Mouse (Mus musculus): ENCODE measurements around the gene Parg.

Parg gene

DNA sequence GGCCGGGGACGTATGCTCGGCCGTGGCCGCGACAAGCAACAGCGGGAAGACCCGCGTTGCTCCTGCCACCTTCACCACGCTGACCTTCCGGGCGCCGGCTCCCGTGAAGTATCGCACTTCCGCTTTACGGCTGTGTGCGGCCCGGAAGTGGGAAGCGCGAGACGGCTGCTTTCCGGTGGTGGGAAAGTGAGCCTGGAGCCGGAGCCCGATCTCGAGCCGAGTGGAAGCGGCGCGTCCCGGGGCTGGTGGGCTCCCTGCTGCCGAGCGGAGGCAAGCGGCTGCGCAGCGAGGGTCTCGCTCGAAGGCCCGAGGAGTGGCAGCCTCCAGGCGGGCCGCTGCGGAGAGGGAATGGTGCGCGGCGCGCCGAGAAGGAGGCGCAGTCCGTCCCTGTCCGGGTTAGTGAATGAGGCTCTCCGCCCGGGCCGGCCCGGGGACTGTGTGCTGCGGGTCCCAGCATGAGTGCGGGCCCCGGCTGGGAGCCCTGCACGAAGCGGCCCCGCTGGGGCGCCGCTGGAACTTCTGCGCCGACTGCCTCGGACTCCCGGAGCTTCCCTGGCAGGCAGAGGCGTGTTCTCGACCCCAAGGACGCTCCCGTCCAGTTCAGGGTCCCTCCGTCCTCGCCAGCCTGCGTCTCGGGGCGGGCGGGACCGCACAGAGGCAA lies at the start of gene Parg, which contains the start of gene Timm23:
Parg (plus strand) TSS at position 159 of the 661 bp plus-strand sequence.
Timm23 (minus strand) TSS at position 108 of the 661 bp plus-strand sequence.
- in situ Hi-C loops (cut with MboI, MseI), result loop anchor here in 1 of 2 experiments (10.0 kb wide), 1 partner anchor 1243 kb away; the partner anchor contains the start of gene Mapk8

DNA sequence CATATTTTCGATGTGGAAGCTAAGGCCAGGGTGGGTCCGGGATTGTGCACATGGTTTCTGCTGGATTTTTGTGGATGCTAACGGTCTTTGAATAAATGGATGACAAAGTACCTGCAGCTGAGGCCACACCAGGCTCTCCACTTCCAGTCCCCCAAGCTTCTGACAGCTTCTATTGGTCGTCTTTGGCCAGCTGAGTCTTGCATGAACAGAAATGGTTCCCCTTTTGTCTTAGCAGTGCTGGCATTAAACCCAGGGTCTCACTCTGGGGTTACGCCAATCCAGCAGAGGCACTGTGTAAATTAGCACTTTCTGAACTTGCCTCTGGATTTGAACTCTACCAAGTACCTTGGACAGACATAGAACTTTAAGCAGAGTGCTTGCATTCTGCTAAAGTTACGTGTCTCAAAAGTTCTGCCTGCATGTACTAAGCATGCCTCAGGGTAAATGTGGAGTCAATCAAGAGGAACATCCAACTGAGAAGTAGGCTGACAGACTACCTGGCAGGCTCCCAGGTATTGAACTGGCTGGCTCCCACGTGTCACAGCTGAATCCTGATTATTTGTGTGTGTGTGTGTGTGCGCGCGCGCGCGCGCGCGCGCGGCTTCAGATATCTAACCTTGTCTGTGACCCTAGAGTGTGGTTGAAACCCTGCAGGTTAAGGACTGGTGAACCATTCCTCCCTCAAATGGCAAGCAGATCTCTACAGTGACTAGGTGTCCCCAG lies 49.3 kb upstream of the Parg start:
- in situ Hi-C loops (cut with MboI, MseI), result loop anchor here in 1 of 2 experiments (25.0 kb wide), 1 partner anchor 1140 kb away; the partner anchor contains the start of genes Glt8d1, Gnl3, Pbrm1 and Spcs1

DNA sequence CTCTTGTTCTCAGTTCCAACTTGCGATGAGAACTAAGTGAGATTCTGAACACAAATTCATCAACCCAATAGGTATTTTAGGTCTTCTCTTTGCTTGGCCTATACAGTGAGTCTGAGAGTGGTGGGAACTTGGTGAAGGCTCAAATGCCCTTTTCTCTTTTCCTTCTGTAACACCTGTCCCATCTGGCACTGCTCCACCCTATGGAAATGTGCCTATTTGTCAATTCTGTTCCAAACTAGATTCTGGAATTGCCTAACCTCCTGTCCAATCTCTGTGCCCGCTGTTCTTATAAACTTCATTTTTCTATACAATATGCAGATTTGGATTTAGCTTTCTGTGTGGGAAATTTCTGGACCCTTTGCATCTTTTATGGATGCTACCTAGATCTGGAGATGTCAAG lies 48.6 kb upstream of the Parg start:
- in situ Hi-C loops (cut with MboI, MseI), result loop anchor here in 1 of 2 experiments (25.0 kb wide), 1 partner anchor 1141 kb away; the partner anchor contains the start of genes Glt8d1, Gnl3, Pbrm1 and Spcs1

DNA sequence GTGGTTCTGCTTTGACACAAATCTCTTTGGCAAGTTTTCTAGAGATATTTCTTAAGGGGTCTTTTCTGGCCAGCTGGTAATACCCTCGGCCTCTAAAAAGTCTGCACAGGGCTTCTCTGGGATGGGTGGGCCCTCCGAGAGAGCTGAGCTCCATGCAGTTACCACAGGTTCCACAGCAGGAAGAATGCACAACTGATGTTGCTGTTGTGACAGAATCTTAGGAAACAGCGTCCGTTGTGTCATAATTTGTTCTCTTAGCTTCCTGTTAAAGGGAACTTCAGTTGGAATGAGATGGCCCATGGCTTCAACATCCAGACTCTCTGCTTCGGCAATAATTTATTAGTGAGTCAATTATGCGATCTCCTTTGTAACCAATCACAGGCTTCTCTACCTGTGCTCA lies 47.0 kb upstream of the Parg start:
- in situ Hi-C loops (cut with MboI, MseI), result loop anchor here in 1 of 2 experiments (25.0 kb wide), 1 partner anchor 1142 kb away; the partner anchor contains the start of genes Glt8d1, Gnl3, Pbrm1 and Spcs1

DNA sequence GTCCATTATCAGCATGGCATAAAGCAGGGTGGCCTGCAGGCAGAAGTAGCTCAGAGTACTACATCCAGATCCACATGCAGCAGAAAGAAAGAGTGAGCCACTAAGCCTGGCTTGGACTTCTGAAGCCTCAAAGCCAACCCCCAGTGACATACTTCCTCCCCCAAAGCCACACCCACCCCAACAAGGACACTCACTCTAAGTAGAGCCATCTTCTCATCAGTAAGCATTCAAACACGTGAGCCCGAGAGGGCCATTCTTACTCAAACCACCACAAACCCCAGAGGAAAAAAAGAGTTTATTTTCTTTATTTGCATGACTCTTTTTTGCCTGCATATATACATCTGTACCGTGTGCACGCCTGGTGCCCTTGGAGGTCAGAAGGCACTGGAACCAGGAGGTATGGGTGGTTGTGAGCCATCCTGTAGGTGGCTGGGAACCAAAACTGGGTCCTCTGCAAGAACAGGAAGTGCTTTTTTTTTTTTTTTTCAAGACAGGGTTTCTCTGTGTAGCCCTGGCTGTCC lies 42.5 kb upstream of the Parg start:
- in situ Hi-C loops (cut with MboI, MseI), result loop anchor here in 1 of 2 experiments (25.0 kb wide), 1 partner anchor 1147 kb away; the partner anchor contains the start of genes Glt8d1, Gnl3, Pbrm1 and Spcs1

DNA sequence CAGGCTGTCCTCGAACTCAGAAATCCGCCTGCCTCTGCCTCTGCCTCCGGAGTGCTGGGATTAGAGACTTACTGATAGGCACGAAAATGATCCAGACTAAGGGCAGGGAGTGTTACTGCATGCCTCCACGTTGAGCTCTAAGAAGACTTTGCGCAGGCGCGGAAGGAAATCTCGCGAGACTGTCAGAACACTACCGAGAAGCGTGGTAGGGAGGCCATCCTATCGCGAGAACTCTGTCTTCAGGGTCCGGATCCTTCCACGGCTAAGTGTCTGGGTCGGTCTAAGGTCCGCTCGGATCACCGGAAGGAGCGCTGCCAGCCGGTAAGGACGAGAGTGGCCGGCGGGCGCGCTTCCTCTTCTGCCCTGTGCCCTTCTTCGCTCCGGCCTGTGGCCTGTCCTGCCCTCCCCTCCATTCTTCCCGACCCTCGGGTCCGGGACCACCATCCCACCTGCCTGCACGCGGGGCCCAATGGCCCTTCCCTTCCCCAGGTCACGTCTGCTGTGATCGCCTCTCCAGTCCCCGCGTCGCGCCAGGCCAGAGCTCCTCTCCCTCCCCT lies 42.0 kb upstream of the Parg start, which contains the start of gene Ncoa4:
Ncoa4 (plus strand) TSS at position 176 of the 557 bp plus-strand sequence.
- in situ Hi-C loops (cut with MboI, MseI), result loop anchor here in 1 of 2 experiments (25.0 kb wide), 1 partner anchor 1147 kb away; the partner anchor contains the start of genes Glt8d1, Gnl3, Pbrm1 and Spcs1

DNA sequence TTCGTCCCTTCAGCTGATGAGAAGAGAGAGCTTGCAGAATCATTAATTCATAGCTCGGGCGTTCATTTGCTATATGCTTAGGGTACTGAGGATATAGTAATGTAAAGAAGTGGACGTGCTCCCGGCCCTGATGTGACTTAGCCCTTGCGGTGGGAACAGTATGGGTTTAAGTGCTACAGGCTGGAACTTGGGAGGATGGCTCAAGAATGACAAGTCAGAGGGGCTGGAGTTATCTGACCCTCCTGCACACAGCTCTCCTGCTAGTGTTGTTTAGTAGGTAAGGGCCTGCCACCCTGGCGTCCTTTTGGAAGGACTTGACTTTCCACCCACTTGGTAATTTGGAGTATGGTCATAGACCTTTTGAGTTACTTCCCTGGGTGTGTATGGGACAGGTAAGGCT lies 41.2 kb upstream of the Parg start:
- in situ Hi-C loops (cut with MboI, MseI), result loop anchor here in 1 of 2 experiments (25.0 kb wide), 1 partner anchor 1148 kb away; the partner anchor contains the start of genes Glt8d1, Gnl3, Pbrm1 and Spcs1

DNA sequence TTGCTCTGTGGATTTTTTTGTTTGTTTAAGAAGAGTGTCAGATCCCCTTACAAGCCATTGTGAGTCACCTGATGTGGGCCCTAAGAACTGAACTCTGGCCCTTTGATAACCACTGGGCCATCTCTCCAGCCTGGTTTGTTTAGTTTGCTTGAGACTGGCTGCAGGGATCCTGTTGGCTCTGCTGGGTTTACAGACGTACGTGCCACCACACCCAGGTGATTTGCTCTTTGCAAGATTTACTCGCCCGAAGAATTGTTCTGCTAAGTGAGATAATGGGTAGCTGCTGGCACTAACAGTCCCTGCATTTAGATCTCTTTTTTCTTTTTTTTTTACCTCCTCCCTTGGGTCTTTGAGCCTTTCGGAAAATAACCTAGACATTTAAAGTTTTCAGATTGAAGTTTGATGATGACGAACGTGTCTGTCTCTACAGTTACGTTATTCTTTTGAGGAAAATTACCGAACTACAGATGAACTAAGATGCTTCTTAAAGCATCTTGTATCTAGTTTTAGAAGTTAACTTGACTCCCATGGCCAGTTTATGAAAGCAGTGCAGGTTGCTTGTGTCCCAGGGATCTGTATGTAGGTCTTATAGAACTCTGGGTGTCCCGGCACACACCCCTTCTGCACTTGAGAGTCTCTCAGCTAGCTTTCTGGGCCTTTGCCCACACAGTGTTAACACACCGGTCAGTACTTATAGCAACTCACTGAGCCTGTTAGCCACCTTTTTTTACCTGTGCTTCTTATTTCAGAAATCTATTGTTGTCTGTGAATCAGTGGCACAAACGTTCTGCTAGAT lies 40.5 kb upstream of the Parg start:
- in situ Hi-C loops (cut with MboI, MseI), result loop anchor here in 1 of 2 experiments (25.0 kb wide), 1 partner anchor 1149 kb away; the partner anchor contains the start of genes Glt8d1, Gnl3, Pbrm1 and Spcs1

DNA sequence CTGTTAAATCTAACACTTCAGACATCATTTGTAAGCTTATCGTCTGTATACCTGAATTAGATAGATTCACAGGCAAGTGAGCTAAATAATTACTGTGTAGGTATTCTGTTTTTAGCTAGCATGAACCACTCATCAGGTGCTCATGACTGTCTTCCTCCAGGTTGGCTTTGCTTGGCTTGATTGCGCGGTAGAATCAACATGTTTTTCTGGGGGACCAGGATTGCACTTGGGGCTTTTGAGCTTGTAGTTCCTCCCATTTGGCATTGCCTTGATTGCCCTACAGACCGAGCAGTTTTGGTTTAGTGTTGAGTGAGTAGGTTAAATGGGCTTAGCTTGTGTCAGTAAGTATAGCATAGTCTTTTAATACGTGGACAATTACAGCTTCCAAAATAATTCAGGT lies 39.5 kb upstream of the Parg start:
- in situ Hi-C loops (cut with MboI, MseI), result loop anchor here in 1 of 2 experiments (25.0 kb wide), 1 partner anchor 1150 kb away; the partner anchor contains the start of genes Glt8d1, Gnl3, Pbrm1 and Spcs1

DNA sequence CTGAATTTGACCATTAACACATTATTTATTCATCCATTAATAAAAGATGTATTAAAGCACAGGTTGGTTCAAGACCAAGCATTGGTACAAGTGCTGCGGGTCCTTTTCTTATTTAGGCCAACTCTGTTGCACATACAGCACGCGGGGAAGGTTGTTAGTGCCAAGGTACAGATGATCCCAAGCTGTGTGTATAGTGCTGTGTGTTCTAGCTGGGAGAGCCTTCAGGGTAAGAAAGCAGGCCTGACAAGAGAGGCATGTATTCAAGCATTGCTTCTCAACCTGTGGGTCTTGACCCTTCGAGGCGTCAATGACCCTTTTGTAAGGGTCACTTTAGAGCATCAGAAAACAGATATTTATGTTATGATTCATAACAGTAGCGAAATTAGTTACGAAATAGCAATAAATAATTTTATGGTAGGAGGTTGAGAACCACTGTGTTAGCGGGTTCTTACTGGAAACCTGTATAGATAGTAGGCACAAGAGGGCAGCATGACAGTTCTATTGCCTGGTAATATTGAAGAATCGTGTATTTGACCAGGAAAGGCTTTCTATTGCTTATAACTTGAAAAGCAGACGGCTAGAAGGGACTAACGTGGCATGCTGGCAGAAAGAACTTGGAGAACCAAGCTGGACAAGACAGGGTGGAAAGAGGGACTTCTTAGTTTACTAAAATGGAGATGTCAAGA lies 38.4 kb upstream of the Parg start:
- in situ Hi-C loops (cut with MboI, MseI), result loop anchor here in 1 of 2 experiments (25.0 kb wide), 1 partner anchor 1151 kb away; the partner anchor contains the start of genes Glt8d1, Gnl3, Pbrm1 and Spcs1

DNA sequence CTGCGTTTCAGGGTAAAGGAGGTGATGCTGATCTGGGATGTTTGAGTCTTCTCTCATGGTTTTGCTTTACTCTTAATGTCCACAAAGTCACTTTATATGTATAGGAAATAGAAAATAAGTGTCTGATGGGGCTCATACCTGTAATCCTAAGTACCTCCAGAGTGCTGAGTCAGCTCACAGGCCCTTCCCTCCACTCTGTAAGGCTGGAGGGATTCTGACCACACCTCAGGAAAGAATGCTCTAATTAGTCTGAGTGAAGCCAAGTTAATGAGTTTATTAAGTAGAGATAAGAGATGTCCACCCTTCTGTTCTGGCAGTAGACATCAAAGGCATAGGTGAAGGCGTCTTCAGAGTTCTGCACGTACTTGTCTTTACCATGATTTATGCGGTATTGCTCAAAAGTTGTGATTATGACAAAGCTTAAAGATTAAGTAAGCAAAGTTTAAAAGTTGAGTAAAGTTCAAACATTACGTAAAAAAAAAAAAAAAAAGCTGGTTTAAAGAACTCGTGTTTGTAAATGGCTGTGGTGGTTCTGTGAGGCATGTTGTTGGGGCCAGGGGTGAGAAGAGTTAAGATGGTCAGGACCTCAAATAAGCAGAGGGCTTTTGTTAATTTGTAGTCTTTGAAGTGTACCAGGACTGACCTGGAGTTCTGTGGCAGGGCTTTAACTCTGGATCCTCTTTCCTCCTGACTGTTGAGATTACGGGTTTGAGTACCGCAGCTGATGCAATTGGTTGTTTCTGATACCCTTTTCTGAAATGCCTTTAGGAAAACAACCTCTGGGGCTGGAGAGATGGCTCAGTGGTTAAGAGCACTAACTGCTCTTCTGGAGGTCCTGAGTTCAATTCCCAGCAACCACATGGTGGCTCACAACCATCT lies 37.3 kb upstream of the Parg start:
- in situ Hi-C loops (cut with MboI, MseI), result loop anchor here in 1 of 2 experiments (25.0 kb wide), 1 partner anchor 1152 kb away; the partner anchor contains the start of genes Glt8d1, Gnl3, Pbrm1 and Spcs1

DNA sequence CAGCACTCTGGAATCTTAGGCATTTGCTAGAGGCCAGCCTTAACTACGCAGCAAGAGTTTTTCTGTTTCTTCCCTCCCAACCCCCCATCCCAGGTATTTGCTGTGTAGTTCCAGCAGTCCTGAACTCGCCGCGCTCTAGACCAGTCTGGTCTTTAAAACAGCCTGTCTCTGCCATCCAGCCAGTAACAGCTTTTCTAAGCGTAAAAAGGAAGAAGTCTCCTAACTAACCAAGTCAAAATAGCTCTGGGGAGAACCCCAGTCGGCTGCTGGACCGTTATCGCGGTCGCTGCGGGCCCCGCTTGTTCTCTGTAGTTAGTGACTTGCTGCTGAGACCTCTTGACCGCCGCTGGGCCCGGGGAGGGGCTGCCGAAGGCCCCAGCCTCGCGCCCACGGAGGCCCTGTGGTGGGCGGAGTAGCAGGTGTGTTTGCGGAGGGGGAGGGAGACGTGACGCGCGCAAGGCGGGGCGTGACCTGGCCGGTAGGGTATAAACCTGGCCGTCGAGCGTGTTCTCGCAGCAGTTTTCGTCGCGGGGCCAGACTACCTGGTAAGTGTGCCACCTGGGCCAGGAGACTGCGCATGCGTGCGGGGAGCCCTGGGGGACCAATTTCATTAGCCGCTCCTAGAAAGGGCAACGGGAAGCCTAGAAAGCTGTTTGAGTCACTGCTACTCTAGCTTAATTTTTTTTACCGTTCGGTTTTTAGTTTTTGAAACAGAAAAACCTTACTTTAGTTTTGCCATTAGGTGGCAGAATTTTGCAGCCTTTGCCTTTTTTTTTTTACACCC lies 36.3 kb upstream of the Parg start:
- in situ Hi-C loops (cut with MboI, MseI), result loop anchor here in 1 of 2 experiments (25.0 kb wide), 1 partner anchor 1153 kb away; the partner anchor contains the start of genes Glt8d1, Gnl3, Pbrm1 and Spcs1

DNA sequence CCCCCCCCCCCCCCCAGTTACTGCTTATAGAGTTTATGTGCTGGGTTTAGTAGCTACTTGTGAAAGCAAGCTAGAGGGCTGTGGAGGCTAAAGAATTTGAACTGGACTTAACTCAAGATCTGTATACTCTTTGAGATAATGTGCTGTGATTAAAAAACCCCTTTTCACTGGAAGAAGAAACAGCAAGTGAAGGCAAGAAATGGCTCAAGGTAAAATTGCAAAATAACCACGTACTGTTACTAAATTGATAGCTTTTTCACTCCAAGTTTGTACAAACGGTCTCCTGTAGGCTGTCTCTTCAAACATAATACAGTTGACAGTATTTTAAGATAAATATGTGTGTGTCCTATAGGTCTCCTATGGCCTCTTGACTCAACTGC lies 35.7 kb upstream of the Parg start:
- in situ Hi-C loops (cut with MboI, MseI), result loop anchor here in 1 of 2 experiments (25.0 kb wide), 1 partner anchor 1154 kb away; the partner anchor contains the start of genes Glt8d1, Gnl3, Pbrm1 and Spcs1

DNA sequence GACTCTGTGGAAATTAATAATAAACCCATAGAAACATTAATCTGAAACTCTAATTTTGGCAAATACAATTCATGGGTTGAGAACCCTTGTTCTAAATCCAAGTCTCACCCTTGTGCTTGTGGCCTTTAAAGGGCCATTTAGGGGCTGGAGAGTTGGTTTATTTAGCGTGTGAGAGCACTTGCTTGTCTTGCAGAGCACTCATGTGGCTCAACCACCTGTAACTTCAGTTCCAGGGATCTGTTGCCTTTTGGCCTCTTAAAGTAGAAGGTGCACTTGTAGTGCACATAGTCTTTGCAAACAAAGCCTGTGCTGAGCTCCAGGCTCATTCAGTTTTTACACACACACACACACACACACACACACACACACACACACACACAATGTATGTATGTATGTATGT lies 34.9 kb upstream of the Parg start:
- in situ Hi-C loops (cut with MboI, MseI), result loop anchor here in 1 of 2 experiments (25.0 kb wide), 1 partner anchor 1155 kb away; the partner anchor contains the start of genes Glt8d1, Gnl3, Pbrm1 and Spcs1

DNA sequence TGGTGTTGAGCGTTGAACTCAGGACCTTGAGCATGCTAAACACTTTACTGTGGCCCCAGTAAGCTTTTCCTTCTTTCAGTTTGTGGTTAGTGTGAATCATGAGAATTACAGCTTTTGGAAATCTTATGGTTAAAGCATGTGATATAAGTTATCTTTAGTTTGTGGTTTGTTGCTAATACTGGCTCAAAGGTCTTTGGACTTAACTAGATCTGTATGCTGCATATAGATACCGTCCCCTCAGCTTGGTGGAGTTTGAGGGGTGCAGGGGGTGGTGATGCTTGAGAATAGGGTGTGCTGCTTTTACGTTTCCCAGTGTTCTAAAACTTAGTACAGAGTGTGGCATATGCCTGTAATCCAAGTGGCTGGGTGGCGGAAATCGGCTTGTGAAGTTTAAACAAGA lies 34.4 kb upstream of the Parg start:
- in situ Hi-C loops (cut with MboI, MseI), result loop anchor here in 1 of 2 experiments (25.0 kb wide), 1 partner anchor 1155 kb away; the partner anchor contains the start of genes Glt8d1, Gnl3, Pbrm1 and Spcs1

DNA sequence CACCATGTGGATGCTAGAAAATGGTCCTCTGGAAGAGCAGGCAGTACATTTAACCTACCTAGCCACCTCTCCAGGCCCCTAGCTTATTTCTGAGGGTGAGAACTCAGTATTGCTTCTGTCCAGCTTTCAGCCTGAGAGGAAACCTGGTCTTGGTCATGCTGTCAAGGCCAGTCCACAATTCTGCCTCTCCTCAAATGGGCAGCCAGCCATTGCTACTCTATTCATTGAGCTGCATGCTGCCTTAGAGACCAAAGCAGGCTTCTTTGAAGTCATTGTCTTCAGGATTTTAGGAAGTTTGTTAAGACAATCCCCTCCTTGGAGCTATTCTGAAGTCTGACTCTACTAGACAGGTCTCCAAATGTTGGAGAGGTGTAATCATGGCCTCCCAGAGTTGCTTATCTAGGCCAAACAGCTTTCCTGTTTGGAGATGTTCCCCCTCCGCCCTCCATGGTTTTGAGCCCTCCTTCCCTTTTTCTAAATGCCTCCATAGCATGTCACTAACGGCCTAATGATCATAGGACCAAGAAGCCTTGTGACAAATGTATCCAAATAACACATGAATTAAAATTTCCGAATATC lies 33.0 kb upstream of the Parg start:
- in situ Hi-C loops (cut with MboI, MseI), result loop anchor here in 1 of 2 experiments (25.0 kb wide), 1 partner anchor 1156 kb away; the partner anchor contains the start of genes Glt8d1, Gnl3, Pbrm1 and Spcs1

DNA sequence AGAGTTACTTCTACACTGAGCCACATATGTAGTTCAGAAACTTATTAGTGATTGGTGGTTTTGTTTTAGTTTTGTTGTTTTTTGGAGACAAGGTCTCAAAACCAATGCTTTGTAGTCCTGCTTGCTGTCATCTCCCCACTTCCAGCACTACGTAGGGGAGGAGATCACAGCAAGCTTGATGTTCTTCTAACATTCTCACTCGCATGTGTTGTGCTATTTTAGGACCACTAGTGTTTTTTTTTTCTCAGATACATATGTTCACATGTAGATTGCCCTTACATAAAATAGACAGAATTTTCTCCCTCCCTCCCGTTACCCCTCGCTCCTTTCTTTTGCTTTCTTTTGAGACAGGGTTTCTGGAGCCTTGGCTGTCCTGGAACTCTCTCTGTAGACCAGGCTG lies 31.6 kb upstream of the Parg start:
- in situ Hi-C loops (cut with MboI, MseI), result loop anchor here in 1 of 2 experiments (25.0 kb wide), 1 partner anchor 1158 kb away; the partner anchor contains the start of genes Glt8d1, Gnl3, Pbrm1 and Spcs1
